In genomic region chr2:169615998-169616397, GRCm38 (mm10) we compare ENCODE assay signal across 24 mouse cellular contexts. TPM values are rescaled to one million over a fixed set of nuclear protein-coding genes. Genes with fewer than 3 reads are reported as not detected.
"Had no signal": no experiment of that assay in that cellular context is flagged by ENCODE, and none has a peak within 500 bp of the region (broad histone marks: within the 10 kb centered on the region; RNA-seq: fewer than 3 reads in every experiment).

No protein-coding gene starts in this region.

- H3K27me3 ChIP-seq: neural tube, embryonic 15.5 days; stomach, embryonic 15.5 days had no signal

- H3K27ac ChIP-seq: neural tube, embryonic 15.5 days; stomach, embryonic 15.5 days; stomach, postnatal 0 days had no signal

- DNase-seq: retina, postnatal 1 day; right cerebral cortex, adult 18-20 months; right cerebral cortex, postnatal 14 days; right cerebral cortex, postnatal 25 days; right cerebral cortex, postnatal 4 days; spleen, adult 18-20 months; thymus, adult 18-20 months; thymus, adult 2 months; thymus, postnatal 14 days; thymus, postnatal 25 days; thymus, postnatal 36 days; thymus, postnatal 4 days had no signal

- H3K4me2 ChIP-seq: neural tube, embryonic 15.5 days; stomach, embryonic 15.5 days had no signal

- H3K9me3 ChIP-seq: neural tube, embryonic 15.5 days; stomach, embryonic 15.5 days had no signal

- H3K4me3 ChIP-seq: neural tube, embryonic 15.5 days; stomach, embryonic 15.5 days had no signal

- H3K9ac ChIP-seq: neural tube, embryonic 15.5 days; stomach, embryonic 15.5 days had no signal

- H3K36me3 ChIP-seq: neural tube, embryonic 15.5 days; stomach, embryonic 15.5 days had no signal

RNA-seq across cellular contexts. Expression of gene Tshz2, which starts 16.8 kb away (rescaled TPM):
- total RNA-seq: neutrophil, adult 5-6 weeks had no signal

RNA-seq across cellular contexts. Expression of gene Gm11011, which starts 28.5 kb away (rescaled TPM):
- total RNA-seq: neutrophil, adult 5-6 weeks had no signal
- polyA plus RNA-seq: neural tube, embryonic 14.5 days; neural tube, embryonic 15.5 days; small intestine, adult 2 months; spleen, adult 2 months; stomach, embryonic 14.5 days; stomach, embryonic 15.5 days; stomach, embryonic 16.5 days; stomach, postnatal 0 days; testis, adult 2 months; thymus, adult 2 months; thymus, postnatal 0 days; urinary bladder, adult 2 months had no signal
